Mouse (Mus musculus) heart, embryonic 14.5 days (tissue): ENCODE measurements around the gene Frmpd3. TPM values are rescaled to one million over a fixed set of nuclear protein-coding genes. Genes with fewer than 3 reads are reported as not detected.
"Not testable (repeated sequence)": the region's sequence is repeated elsewhere in the genome, so short reads cannot be mapped to it uniquely, and the experiment has no call there.

Experiments
- ATAC-seq: fragments of 200-750 bp; cut with Nextera tagmentation; 2 replicates; pipeline ENCODE4 v1.8.0; 2017; ENCODE audit warnings: low read depth, moderate TSS enrichment; ENCODE audit not compliant: insufficient number of reproducible peaks, insufficient read depth, low FRiP score
- H3K27ac ChIP-seq, 2 experiments: fragments of 200-500 bp in 1 of 2; fragments of 300-500 bp in 1 of 2; sonication (generic) in 1 of 2; replicated peaks in 1 of 2; 2 replicates each; pipeline ENCODE4 v1.5.1; 2012 to 2014; ENCODE audit warnings: low read depth in 2 of 2, low read length in 2 of 2, control low read depth in 1 of 2, mild to moderate bottlenecking in 1 of 2, mixed read lengths in 1 of 2; ENCODE audit not compliant: control insufficient read depth in 1 of 2, insufficient read depth in 1 of 2
- H3K27me3 ChIP-seq: fragments of 300-500 bp; sonication (generic); 2 replicates; pipeline ENCODE4 v1.6.1; 2014; ENCODE audit warnings: mild to moderate bottlenecking, low read length, control low read depth; ENCODE audit not compliant: control insufficient read depth, insufficient read depth
- H3K36me3 ChIP-seq: fragments of 300-500 bp; sonication (generic); 2 replicates; pipeline ENCODE4 v1.6.1; 2014; ENCODE audit warnings: mild to moderate bottlenecking, control low read depth, low read length, mixed read lengths; ENCODE audit not compliant: control insufficient read depth, insufficient read depth
- H3K4me1 ChIP-seq, 2 experiments: fragments of 200-500 bp in 1 of 2; fragments of 300-500 bp in 1 of 2; sonication (generic) in 1 of 2; 2 replicates each; pipeline ENCODE4 v1.6.1; 2012 to 2014; ENCODE audit warnings: low read length in 2 of 2, control low read depth in 1 of 2, mixed read lengths in 1 of 2; ENCODE audit not compliant: control insufficient read depth in 2 of 2, insufficient read depth in 2 of 2
- H3K4me2 ChIP-seq: fragments of 300-500 bp; sonication (generic); 2 replicates; pipeline ENCODE4 v1.6.1; 2014; ENCODE audit warnings: mild to moderate bottlenecking, low read length
- H3K4me3 ChIP-seq, 2 experiments: fragments of 200-500 bp in 1 of 2; fragments of 300-500 bp in 1 of 2; sonication (generic) in 1 of 2; 2 replicates each; pipeline ENCODE4 v1.5.1; 2012 to 2014; ENCODE audit warnings: low read length in 2 of 2, mild to moderate bottlenecking in 2 of 2, control low read depth in 1 of 2, low read depth in 1 of 2, moderate library complexity in 1 of 2; ENCODE audit not compliant: control insufficient read depth in 1 of 2, insufficient read depth in 1 of 2
- H3K9ac ChIP-seq: fragments of 300-500 bp; sonication (generic); 2 replicates; pipeline ENCODE4 v1.6.1; 2014; ENCODE audit warnings: mild to moderate bottlenecking, low read length
- H3K9me3 ChIP-seq: fragments of 300-500 bp; sonication (generic); 2 replicates; pipeline ENCODE4 v1.6.1; 2016; ENCODE audit warnings: low read length, control low read depth; ENCODE audit not compliant: control insufficient read depth
- WGBS: fragments of 180-500 bp; shearing (Covaris S2); extraction: QIAGEN DNeasy Blood & Tissue Kit; methylation state at CpG from one replicate; pipeline ENCODE4 v1.1.7; 2014; 5-methylcytosine and 5-hydroxymethylcytosine counted together
- polyA plus RNA-seq: library from polyadenylated mRNA; unstranded; fragments of >200 nt; fragmentation: Nextera tagmentation; extraction: Ambion mirVana; gene quantifications from 2 replicates; pipeline ENCODE4 v1.2.1, GENCODE M21; 2014

Gene Frmpd3
- 0.07 and 0.18 TPM in 2 replicates for polyA plus RNA-seq

DNA sequence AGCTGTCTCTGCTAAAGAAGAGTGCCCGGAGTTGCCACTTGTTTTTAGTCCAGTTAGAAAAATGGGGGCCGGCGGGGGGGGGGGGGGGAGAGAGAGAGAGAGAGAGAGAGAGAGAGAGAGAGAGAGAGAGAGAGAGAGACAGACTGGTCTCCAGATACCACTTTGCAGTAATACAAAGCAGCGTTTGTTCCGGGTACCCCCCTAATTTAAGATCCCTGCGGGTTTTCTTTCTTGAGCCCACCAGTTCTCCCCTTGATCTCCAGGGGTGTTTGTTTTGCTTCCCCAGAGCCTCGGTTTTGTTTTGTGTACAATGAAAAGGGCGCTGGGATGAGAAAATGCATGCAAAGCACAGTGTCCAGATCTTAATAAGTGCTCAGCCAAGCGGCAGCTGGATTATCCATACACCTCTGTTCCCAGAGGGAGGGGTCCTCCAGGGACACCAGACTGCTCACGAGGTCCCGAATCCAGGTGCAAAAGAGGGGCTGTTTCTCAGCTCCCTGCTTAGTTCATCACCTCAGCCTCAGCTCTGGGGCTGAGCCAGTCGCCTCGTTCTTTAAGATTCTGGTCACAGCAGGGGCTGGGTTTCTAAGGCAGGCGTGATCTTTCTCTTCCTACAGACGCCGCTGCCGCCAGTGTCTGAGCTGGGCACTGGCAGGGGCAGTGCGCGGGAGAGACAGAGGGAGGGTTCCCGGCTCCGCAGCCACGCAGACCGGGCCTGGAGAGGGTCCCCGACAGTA, at the start of gene Frmpd3:
TSS of gene Frmpd3 (plus strand) at position 608 of the 737 bp plus-strand sequence.
- Histone ChIP-seq H3K9me3 (no peaks in the 10 kb centered on the region), H3K27ac (no peak within 1 kb of the TSS), H3K4me2 (peak within 1 kb of the TSS; percentile 74), H3K4me3 (peak within 1 kb of the TSS; percentile 38 to 39), H3K27me3 (peaks cover 10% of the 10 kb centered on the region), H3K9ac (peak within 1 kb of the TSS; percentile 41; the same call in 1 of the 2 replicates), H3K36me3 (no peaks in the 10 kb centered on the region), H3K4me1 (no peaks in the 10 kb centered on the region; a peak in 1 of 4 replicates)
- WGBS: 24% methylated on average over 23 of the region's 24 CpGs
- ATAC-seq: no peak

DNA sequence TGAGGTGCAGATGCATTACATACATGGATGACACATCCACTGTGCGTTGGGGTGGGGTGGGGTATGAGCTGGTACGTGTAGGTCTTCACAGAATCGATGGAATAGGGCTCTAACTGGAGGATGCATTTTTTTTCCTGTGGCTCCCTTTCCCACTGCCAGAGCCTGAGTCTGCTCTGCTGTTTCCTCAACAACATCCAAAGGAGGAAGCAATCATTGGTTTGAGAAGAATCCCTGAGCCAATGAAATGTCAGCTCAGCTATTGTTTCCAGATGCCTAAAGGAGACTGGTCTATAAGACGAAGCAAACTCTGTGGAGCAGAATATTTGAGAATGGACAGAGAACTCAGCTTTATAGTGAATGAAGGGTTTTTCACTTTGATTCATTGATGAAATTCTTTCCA, 38.3 kb upstream of the Frmpd3 start:
- 64% methylated on average over 4 of the region's 4 CpGs for WGBS

DNA sequence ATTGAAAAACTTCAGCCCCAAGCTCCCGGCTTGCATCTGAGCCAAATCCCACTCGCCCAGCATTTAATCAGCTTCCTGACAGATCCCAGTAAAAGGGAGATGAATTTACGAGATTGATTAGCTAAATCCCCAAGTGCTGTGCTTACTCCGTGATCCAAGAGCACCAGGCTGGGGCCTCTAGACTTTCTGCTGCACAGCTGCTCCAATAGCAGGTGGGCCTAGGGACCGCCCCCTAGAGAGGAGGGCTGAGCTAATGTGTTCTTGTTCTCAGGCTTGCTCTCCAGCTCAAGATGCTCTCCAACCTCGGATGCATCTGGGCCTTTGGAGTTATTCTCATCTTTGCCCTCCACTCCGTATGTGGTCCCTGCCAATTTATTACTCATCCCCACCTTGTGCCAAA, 36.4 kb upstream of the Frmpd3 start:
- no peak for ATAC-seq
- 67% methylated on average over 7 of the region's 7 CpGs for WGBS

More for the DNA sequence above, 38.3 kb upstream of the Frmpd3 start:
- Histone ChIP-seq H3K4me1 (no peaks in the 10 kb centered on the region), H3K4me2 (no peak overlapping the region), H3K27ac (no peak overlapping the region), H3K9ac (no peak overlapping the region), H3K4me3 (no peak overlapping the region), H3K9me3 (no peaks in the 10 kb centered on the region), H3K27me3 (no peaks in the 10 kb centered on the region), H3K36me3 (no peaks in the 10 kb centered on the region)
- ATAC-seq: no peak

DNA sequence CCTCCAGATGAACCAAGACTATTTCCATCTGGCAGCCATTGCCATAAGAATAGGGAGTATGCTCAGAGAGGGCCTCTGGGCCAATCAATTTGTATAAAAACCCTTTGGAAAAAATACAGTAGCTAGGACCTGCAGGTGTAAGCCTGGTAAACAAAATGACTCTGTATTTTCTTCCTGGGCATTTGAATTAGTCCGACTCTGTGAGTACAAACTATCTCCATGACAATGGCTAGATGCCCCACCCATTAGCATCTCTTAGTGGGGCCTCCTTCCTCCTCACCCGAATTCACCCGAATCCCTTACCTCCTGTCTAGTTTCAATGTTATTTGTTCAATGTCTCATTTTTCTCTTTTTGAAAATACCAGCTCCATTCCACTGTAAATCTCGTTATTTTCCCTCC, 24.1 kb upstream of the Frmpd3 start:
- H3K36me3 ChIP-seq: no peaks in the 10 kb centered on the region
- no peak overlapping the region for H3K4me3 ChIP-seq
- H3K27me3 ChIP-seq: no peaks in the 10 kb centered on the region
- no peaks in the 10 kb centered on the region for H3K4me1 ChIP-seq
- 71% methylated on average over 4 of the region's 4 CpGs for WGBS
- ATAC-seq: no peak
- no peaks in the 10 kb centered on the region for H3K9me3 ChIP-seq
- no peak overlapping the region for H3K4me2 ChIP-seq
- H3K9ac ChIP-seq: no peak overlapping the region
- no peak overlapping the region for H3K27ac ChIP-seq

More for the DNA sequence above, 36.4 kb upstream of the Frmpd3 start:
- no peak overlapping the region for H3K27ac ChIP-seq
- H3K4me3 ChIP-seq: no peak overlapping the region
- H3K4me2 ChIP-seq: no peak overlapping the region
- H3K9ac ChIP-seq: no peak overlapping the region
- H3K27me3 ChIP-seq: no peaks in the 10 kb centered on the region
- H3K9me3 ChIP-seq: no peaks in the 10 kb centered on the region
- H3K4me1 ChIP-seq: no peaks in the 10 kb centered on the region
- H3K36me3 ChIP-seq: no peaks in the 10 kb centered on the region

DNA sequence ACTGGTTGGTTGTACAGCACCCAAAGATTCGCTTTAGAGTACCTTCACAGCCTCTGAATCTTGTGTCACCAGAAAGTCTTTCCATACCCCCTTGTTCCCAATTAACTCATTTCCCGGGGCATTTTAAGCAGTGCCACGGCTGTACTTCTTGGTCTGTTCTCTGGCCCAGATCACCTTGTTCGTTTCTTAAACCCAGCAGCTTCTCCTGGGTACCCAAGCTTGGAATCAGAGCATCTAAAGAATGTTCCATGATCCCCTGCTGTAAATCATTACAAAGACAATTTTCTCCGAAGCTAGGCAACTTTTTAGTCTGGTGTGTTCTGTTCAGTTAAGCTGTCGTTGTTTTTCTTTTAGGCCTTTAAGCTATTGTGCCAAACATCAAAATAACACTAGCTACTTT, 22.9 kb upstream of the Frmpd3 start:
- no peak for ATAC-seq
- no peaks in the 10 kb centered on the region for H3K4me1 ChIP-seq
- H3K4me2 ChIP-seq: no peak overlapping the region
- 78% methylated on average over 6 of the region's 6 CpGs for WGBS
- H3K9ac ChIP-seq: no peak overlapping the region
- no peaks in the 10 kb centered on the region for H3K27me3 ChIP-seq
- H3K27ac ChIP-seq: no peak overlapping the region
- H3K9me3 ChIP-seq: no peaks in the 10 kb centered on the region
- H3K4me3 ChIP-seq: no peak overlapping the region
- no peaks in the 10 kb centered on the region for H3K36me3 ChIP-seq

DNA sequence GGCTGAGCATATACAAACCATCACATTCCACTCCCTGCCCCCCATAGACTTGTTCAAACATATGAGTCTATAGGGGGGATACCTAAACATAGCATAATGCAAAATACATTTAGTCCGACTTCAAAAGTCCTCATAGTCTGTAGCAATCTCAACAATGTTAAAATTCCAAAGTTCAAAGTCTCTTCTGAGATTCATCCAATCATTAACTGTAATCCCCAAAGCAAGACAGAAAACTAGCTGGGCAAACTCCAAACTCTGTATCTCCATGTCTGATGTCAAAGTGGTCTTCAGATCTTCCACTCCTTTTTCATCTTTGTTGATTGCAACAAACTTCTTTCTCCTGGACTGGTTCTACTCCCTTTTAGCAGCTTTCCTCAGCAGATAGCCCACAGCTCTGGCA, 21.4 kb upstream of the Frmpd3 start:
- not testable (repeated sequence) for ATAC-seq, H3K27me3 ChIP-seq, H3K27ac ChIP-seq, H3K4me1 ChIP-seq, H3K9me3 ChIP-seq, H3K36me3 ChIP-seq, H3K4me2 ChIP-seq, H3K9ac ChIP-seq, H3K4me3 ChIP-seq
- WGBS: 59% methylated on average over 1 of the region's 1 CpGs

DNA sequence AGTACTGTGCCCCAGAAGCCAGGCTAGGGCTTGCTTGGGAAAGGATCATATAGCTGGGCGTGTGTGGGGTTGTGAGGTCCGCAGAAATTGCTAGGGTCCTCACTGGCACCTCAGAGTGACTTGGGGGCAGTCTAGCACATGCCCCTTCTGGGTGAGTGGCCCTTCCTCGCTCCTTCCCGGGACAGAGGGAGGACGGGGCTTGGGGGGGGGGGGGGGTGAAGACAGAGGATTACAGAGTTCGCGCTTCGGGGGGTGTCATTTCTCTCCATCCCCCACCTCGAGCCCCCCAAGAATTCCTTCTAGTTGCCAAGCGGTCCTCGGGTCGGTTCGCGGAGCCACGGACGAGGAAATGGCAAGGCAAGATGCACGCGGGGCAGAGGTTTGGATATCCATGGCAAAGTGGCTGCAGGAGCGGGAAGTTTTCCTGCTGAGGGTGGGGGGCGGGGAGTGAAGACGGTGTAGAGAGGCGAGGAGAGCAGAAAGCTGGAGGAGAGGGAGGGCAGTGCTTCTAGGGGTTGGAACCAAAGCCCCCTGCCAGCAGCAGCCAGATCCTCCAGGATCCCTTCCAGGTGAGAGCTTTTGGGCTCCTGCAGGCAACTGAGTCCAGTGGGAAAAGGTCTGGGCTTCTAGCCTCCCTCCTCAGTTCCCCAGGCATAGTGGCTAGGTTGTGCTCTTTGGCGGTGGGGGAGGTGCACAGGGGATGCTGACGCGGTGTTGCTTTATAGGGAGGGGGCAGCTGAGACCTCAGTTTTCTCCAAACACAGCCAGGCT, 515 bp downstream of the Frmpd3 start:
- 23% methylated on average over 23 of the region's 25 CpGs for WGBS
- no peaks in the 10 kb centered on the region for H3K9me3 ChIP-seq
- H3K9ac ChIP-seq: peak overlapping the region; percentile 41; the same call in 1 of the 2 replicates
- no peak for ATAC-seq
- H3K36me3 ChIP-seq: no peaks in the 10 kb centered on the region
- H3K4me2 ChIP-seq: peak overlapping the region; percentile 74
- peaks cover 10% of the 10 kb centered on the region for H3K27me3 ChIP-seq
- H3K4me1 ChIP-seq: no peaks in the 10 kb centered on the region; a peak in 1 of 4 replicates
- no peak overlapping the region for H3K27ac ChIP-seq
- H3K4me3 ChIP-seq: peak overlapping the region; percentile 38 to 39
